Mouse (Mus musculus) liver, postnatal 0 days (tissue): ENCODE measurements around the gene Zfp958.

Experiments
- CTCF ChIP-seq: sonication (generic); IDR thresholded peaks from 2 replicates; pipeline ENCODE4 v1.5.1; 2016; ENCODE audit warnings: antibody characterized with exemption, low read depth
- EP300 ChIP-seq: IDR thresholded peaks from 2 replicates; pipeline ENCODE4 v1.6.1; 2016; ENCODE audit warnings: antibody characterized with exemption, low read depth, mild to moderate bottlenecking

- no peak for TF ChIP-seq CTCF
- no peak for TF ChIP-seq EP300
Observed at GRCm38 (mm10) chr8:4678908-4679545, 66.1 kb downstream of the Zfp958 start.
